26 mouse cellular contexts compared by ENCODE assay signal in genomic region chr13:97385531-97385930, GRCm38 (mm10).
DNase-seq lines count a peak whose midpoint lies in the region; ATAC-seq and TF ChIP-seq lines count a peak whose summit lies in the region.
"Had no signal": no experiment of that assay in that cellular context is flagged by ENCODE, and none has a peak within 500 bp of the region (broad histone marks: within the 10 kb centered on the region; RNA-seq: fewer than 3 reads in every experiment).

No protein-coding gene starts in this region.

- WGBS in intestine, embryonic 15.5 days = 85% methylated on average over 8 of the region's 8 CpGs
- WGBS in stomach, postnatal 0 days = 65% methylated on average over 8 of the region's 8 CpGs

- no peak for TF ChIP-seq EP300 in stomach, postnatal 0 days (optimal IDR thresholded peaks at IDR 0.05)

- H3K4me1 ChIP-seq in intestine, embryonic 15.5 days (replicated peaks) = peaks cover 20% of the 10 kb centered on the region
- H3K4me1 ChIP-seq in stomach, postnatal 0 days (replicated peaks; ENCODE audit: control insufficient read depth, insufficient read depth) = no peaks in the 10 kb centered on the region

- peak; percentile 60; the same call in 1 of the 2 replicates for ATAC-seq in intestine, embryonic 15.5 days
- peak; percentile 37; the same call in 1 of the 2 replicates for ATAC-seq in megakaryocyte progenitor cell, adult 5-6 weeks (replicated peaks; ENCODE audit: poor library complexity)
- peak; percentile 88 for ATAC-seq in stomach, postnatal 0 days (ENCODE audit: low FRiP score, low TSS enrichment)
- ATAC-seq: forebrain, embryonic 13.5 days; forebrain, embryonic 16.5 days; Patski had no signal

- TF ChIP-seq CTCF in C2C12 (IDR thresholded peaks at IDR 0.05; ENCODE audit: control insufficient read depth, insufficient read depth, insufficient read length) = no peak
- TF ChIP-seq CTCF in stomach, postnatal 0 days (IDR thresholded peaks at IDR 0.05; ENCODE audit: low read depth) = no peak

- no peak overlapping the region for H3ac ChIP-seq in C2C12 (ENCODE audit: control insufficient read depth, insufficient read length, low read depth)

- H3K27ac ChIP-seq in intestine, embryonic 15.5 days = no peak overlapping the region
- H3K27ac ChIP-seq in stomach, postnatal 0 days (replicated peaks) = no peak overlapping the region
- H3K27ac ChIP-seq: forebrain, embryonic 10.5 days; forebrain, embryonic 13.5 days; heart, embryonic 15.5 days; hindbrain, embryonic 14.5 days had no signal

- peak; percentile 71 for DNase-seq in stomach, postnatal 0 days (ENCODE audit: low spot score)
- DNase-seq in cerebellum, adult 11 months = no peak
- DNase-seq in urinary bladder, postnatal 25 days (ENCODE audit: low spot score) = no peak
- no peak for DNase-seq in gastrocnemius, postnatal 25 days
- DNase-seq: adrenal gland, adult 2 months; adrenal gland, postnatal 14 days; cerebellum, adult 11-12 months; cerebellum, adult 8-10 months; cerebellum, postnatal 10 days; gastrocnemius, postnatal 10 days; heart, adult 18-20 months; heart, postnatal 10 days; heart, postnatal 4 days; kidney, adult 11 months had no signal

- H3K9me3 ChIP-seq in intestine, embryonic 15.5 days = no peaks in the 10 kb centered on the region
- no peaks in the 10 kb centered on the region for H3K9me3 ChIP-seq in stomach, postnatal 0 days (ENCODE audit: control insufficient read depth, low read length)
- H3K9me3 ChIP-seq: forebrain, embryonic 10.5 days; forebrain, embryonic 13.5 days; G1E; heart, embryonic 12.5 days; heart, embryonic 15.5 days had no signal

- H3K4me2 ChIP-seq in intestine, embryonic 15.5 days (replicated peaks) = no peak overlapping the region
- no peak overlapping the region for H3K4me2 ChIP-seq in stomach, postnatal 0 days (replicated peaks; ENCODE audit: low read depth)
- H3K4me2 ChIP-seq: forebrain, embryonic 13.5 days; heart, embryonic 12.5 days; heart, embryonic 15.5 days; hindbrain, embryonic 14.5 days had no signal

- H3K36me3 ChIP-seq in C2C12 (ENCODE audit: control insufficient read depth, insufficient read depth) = no peaks in the 10 kb centered on the region
- H3K36me3 ChIP-seq in intestine, embryonic 15.5 days = no peaks in the 10 kb centered on the region
- H3K36me3 ChIP-seq in stomach, postnatal 0 days (ENCODE audit: control insufficient read depth, insufficient read depth, low read length) = no peaks in the 10 kb centered on the region
- H3K36me3 ChIP-seq: forebrain, embryonic 10.5 days; G1E; heart, embryonic 12.5 days; heart, embryonic 15.5 days had no signal

- H3K27me3 ChIP-seq in C2C12 (ENCODE audit: control insufficient read depth, insufficient read depth, insufficient read length) = no peaks in the 10 kb centered on the region
- no peaks in the 10 kb centered on the region for H3K27me3 ChIP-seq in intestine, embryonic 15.5 days (replicated peaks)
- no peaks in the 10 kb centered on the region for H3K27me3 ChIP-seq in stomach, postnatal 0 days (ENCODE audit: control insufficient read depth, insufficient read depth, low read length)
- H3K27me3 ChIP-seq: CH12.LX; forebrain, embryonic 13.5 days; Patski had no signal

- no peaks in the 10 kb centered on the region for H3K79me3 ChIP-seq in C2C12 (ENCODE audit: low read depth)

- no peak overlapping the region for H3K9ac ChIP-seq in intestine, embryonic 15.5 days
- H3K9ac ChIP-seq in stomach, postnatal 0 days (ENCODE audit: low read length) = no peak overlapping the region
- H3K9ac ChIP-seq: forebrain, embryonic 13.5 days; heart, embryonic 12.5 days; heart, embryonic 15.5 days; hindbrain, embryonic 14.5 days had no signal

- H3K79me2 ChIP-seq in C2C12 (ENCODE audit: control insufficient read depth, insufficient read depth) = no peaks in the 10 kb centered on the region

- H3K4me3 ChIP-seq in C2C12 (ENCODE audit: insufficient read depth, poor library complexity, severe bottlenecking) = no peak overlapping the region
- H3K4me3 ChIP-seq in intestine, embryonic 15.5 days (replicated peaks) = no peak overlapping the region
- no peak overlapping the region for H3K4me3 ChIP-seq in stomach, postnatal 0 days (ENCODE audit: low read depth, low read length)
- H3K4me3 ChIP-seq: forebrain, embryonic 10.5 days; forebrain, embryonic 13.5 days; heart, embryonic 12.5 days; heart, embryonic 15.5 days had no signal

TF ChIP-seq in C2C12, 6 proteins besides CTCF, POLR2A, EP300 and RAD21:
- TF ChIP-seq CEBPB (IDR thresholded peaks at IDR 0.05; ENCODE audit: low read depth) (no peak), MYOG (IDR thresholded peaks at IDR 0.05; ENCODE audit: control insufficient read depth, extremely low read depth, insufficient read length) (no peak), USF1 (IDR thresholded peaks at IDR 0.05; ENCODE audit: low read depth) (peak; percentile 52), MAX (IDR thresholded peaks at IDR 0.05) (peak; percentile 64), FOSL1 (IDR thresholded peaks at IDR 0.05; ENCODE audit: insufficient read depth, low read length, poor library complexity, severe bottlenecking) (no peak), MYOD1 (IDR thresholded peaks at IDR 0.05; ENCODE audit: control insufficient read depth, insufficient read length, low read depth) (no peak)

Comparison
In these comparisons a context has a peak if more than half of its experiments do, and no peak if none do; other contexts are left out.
1. ATAC-seq: peak in every context shown above with its lines; median percentile 88 in stomach, postnatal 0 days; 60 in intestine, embryonic 15.5 days; 37 in megakaryocyte progenitor cell, adult 5-6 weeks.